Mouse (Mus musculus) limb, embryonic 11.5 days (tissue): ENCODE data around the gene Fam187b. TPM values are rescaled to one million over a fixed set of nuclear protein-coding genes. Genes with fewer than 3 reads are reported as not detected.
"Not testable (repeated sequence)": the region's sequence is repeated elsewhere in the genome, so short reads cannot be mapped to it uniquely, and the experiment has no call there.

Source experiments
- ATAC-seq: fragments of 200-750 bp; cut with Nextera tagmentation; 2 replicates; pipeline ENCODE4 v1.8.0; 2017; ENCODE audit warnings: low read depth; ENCODE audit not compliant: insufficient number of reproducible peaks, low FRiP score, low TSS enrichment
- DNase-seq: peaks from one replicate; pipeline ENCODE4 v3.0.0-alpha.2; 2015; ENCODE audit warnings: low spot score
- H3K27ac ChIP-seq: fragments of 300-500 bp; sonication (generic); replicated peaks from 2 replicates; pipeline ENCODE4 v1.5.1; 2014; ENCODE audit warnings: low read depth, mild to moderate bottlenecking, low read length
- H3K27me3 ChIP-seq: fragments of 300-500 bp; sonication (generic); 2 replicates; pipeline ENCODE4 v1.6.1; 2014; ENCODE audit warnings: mild to moderate bottlenecking, low read length, mixed read lengths; ENCODE audit not compliant: control insufficient read depth, insufficient read depth
- H3K36me3 ChIP-seq: fragments of 300-500 bp; sonication (generic); 2 replicates; pipeline ENCODE4 v1.6.1; 2014; ENCODE audit warnings: mild to moderate bottlenecking, low read length, moderate library complexity, mixed read lengths; ENCODE audit not compliant: control insufficient read depth, insufficient read depth
- H3K4me1 ChIP-seq: fragments of 300-500 bp; sonication (generic); 2 replicates; pipeline ENCODE4 v1.6.1; 2014; ENCODE audit warnings: low read length, mixed read lengths; ENCODE audit not compliant: control insufficient read depth, insufficient read depth
- H3K4me2 ChIP-seq: fragments of 300-500 bp; sonication (generic); 2 replicates; pipeline ENCODE4 v1.6.1; 2014; ENCODE audit warnings: low read depth, mild to moderate bottlenecking, moderate library complexity; ENCODE audit not compliant: severe bottlenecking
- H3K4me3 ChIP-seq: fragments of 300-500 bp; sonication (generic); 2 replicates; pipeline ENCODE4 v1.5.1; 2014; ENCODE audit warnings: low read depth, low read length
- H3K9ac ChIP-seq: fragments of 300-500 bp; sonication (generic); 2 replicates; pipeline ENCODE4 v1.6.1; 2014; ENCODE audit warnings: mild to moderate bottlenecking, low read length
- H3K9me3 ChIP-seq: fragments of 300-500 bp; sonication (generic); 2 replicates; pipeline ENCODE4 v1.6.1; 2016; ENCODE audit warnings: low read length; ENCODE audit not compliant: control insufficient read depth
- WGBS: fragments of 180-500 bp; shearing (Covaris S2); extraction: QIAGEN DNeasy Blood & Tissue Kit; methylation state at CpG from one replicate; pipeline ENCODE4 v1.1.7; 2014; 5-methylcytosine and 5-hydroxymethylcytosine counted together
- polyA plus RNA-seq: library from polyadenylated mRNA; unstranded; fragments of >200 nt; fragmentation: Nextera tagmentation; extraction: Ambion mirVana; gene quantifications from 2 replicates; pipeline ENCODE4 v1.2.1, GENCODE M21; 2014

The Fam187b gene
- polyA plus RNA-seq, 1 experiment from 2014 or later: 1.2 TPM

DNA sequence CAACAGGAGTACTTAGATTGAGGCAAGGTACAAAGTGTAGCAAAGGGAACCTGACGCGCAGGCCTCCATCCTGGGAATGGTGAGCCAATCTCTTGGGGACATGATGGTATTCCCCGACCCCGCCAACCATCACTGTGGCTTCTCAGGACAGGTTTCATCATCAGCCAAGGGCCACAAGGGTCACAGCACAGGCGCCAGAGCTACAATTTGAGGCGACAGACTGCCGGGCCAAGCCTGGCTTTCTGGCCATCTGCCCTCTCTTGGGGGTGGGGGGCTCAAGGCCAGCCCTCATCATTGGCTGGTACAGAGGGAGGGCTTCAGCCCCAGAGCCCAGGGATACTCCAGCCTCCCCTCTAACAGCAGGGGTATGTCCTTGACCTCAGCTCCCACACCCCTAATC is 28.1 kb upstream of the Fam187b start:
- H3K4me3 ChIP-seq, H3K36me3 ChIP-seq, H3K4me2 ChIP-seq, H3K9me3 ChIP-seq, H3K27me3 ChIP-seq, DNase-seq, H3K4me1 ChIP-seq, H3K9ac ChIP-seq, H3K27ac ChIP-seq, ATAC-seq: not testable (repeated sequence)
- WGBS: 92% methylated on average over 7 of the region's 7 CpGs

GRCm38 (mm10) chr7:30945876-30946275 is 27.7 kb upstream of the Fam187b start:
- Histone ChIP-seq H3K9me3 (no peaks in the 10 kb centered on the region), H3K4me1 (no peaks in the 10 kb centered on the region), H3K4me3 (no peak overlapping the region), H3K27ac (no peak overlapping the region), H3K4me2 (no peak overlapping the region), H3K36me3 (peaks cover 7% of the 10 kb centered on the region; the same call in 1 of the 2 replicates), H3K27me3 (no peaks in the 10 kb centered on the region), H3K9ac (no peak overlapping the region)
- DNase-seq (no peak), ATAC-seq (no peak)
- WGBS: 94% methylated on average over 7 of the region's 7 CpGs

DNA sequence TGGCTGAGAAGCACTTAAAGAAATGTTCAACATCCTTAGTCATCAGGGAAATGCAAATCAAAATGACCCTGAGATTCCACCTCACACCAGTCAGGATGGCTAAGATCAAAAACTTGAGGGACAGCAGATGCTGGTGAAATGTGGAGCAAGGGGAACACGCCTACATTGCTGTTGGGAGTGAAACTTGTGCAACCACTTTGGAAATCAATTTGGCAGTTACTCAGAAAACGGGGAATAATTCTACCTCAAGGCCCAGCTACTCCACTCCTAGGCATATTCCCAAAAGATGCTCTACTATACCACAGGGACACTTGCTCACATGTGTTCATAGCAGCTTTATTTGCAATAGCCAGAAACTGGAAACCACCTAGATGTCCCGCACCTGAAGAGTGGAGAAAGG is 23.7 kb upstream of the Fam187b start:
- H3K4me3 ChIP-seq, H3K4me1 ChIP-seq, H3K27me3 ChIP-seq, H3K9me3 ChIP-seq, H3K9ac ChIP-seq, H3K4me2 ChIP-seq, DNase-seq, H3K27ac ChIP-seq, ATAC-seq: not testable (repeated sequence)
- 86% methylated on average over 3 of the region's 3 CpGs for WGBS
- peaks cover 26% of the 10 kb centered on the region for H3K36me3 ChIP-seq

GRCm38 (mm10) chr7:30952441-30953265 is 20.9 kb upstream of the Fam187b start:
- whole genome bisulfite sequencing: 93% methylated on average over 16 of the region's 16 CpGs
- no peak overlapping the region for H3K4me2 ChIP-seq
- no peak overlapping the region for H3K9ac ChIP-seq
- peaks cover 26% of the 10 kb centered on the region for H3K36me3 ChIP-seq
- ATAC-seq (no peak), DNase-seq (no peak)
- no peak overlapping the region for H3K27ac ChIP-seq
- H3K9me3 ChIP-seq: no peaks in the 10 kb centered on the region
- H3K27me3 ChIP-seq: no peaks in the 10 kb centered on the region
- no peak overlapping the region for H3K4me3 ChIP-seq
- no peaks in the 10 kb centered on the region for H3K4me1 ChIP-seq

GRCm38 (mm10) chr7:30953459-30953858 is 20.1 kb upstream of the Fam187b start:
- peaks cover 26% of the 10 kb centered on the region for H3K36me3 ChIP-seq
- H3K4me2 ChIP-seq: no peak overlapping the region
- H3K9me3 ChIP-seq: no peaks in the 10 kb centered on the region
- peaks cover 3% of the 10 kb centered on the region; the same call in 1 of the 2 replicates for H3K4me1 ChIP-seq
- 85% methylated on average over 6 of the region's 6 CpGs for WGBS
- no peak overlapping the region for H3K4me3 ChIP-seq
- no peaks in the 10 kb centered on the region for H3K27me3 ChIP-seq
- ATAC-seq (no peak), DNase-seq (no peak)
- H3K9ac ChIP-seq: no peak overlapping the region
- H3K27ac ChIP-seq: no peak overlapping the region

- H3K27ac ChIP-seq: no peak overlapping the region
- H3K27me3 ChIP-seq: no peaks in the 10 kb centered on the region
- no peaks in the 10 kb centered on the region for H3K9me3 ChIP-seq
- H3K36me3 ChIP-seq: peaks cover 25% of the 10 kb centered on the region
- 91% methylated on average over 3 of the region's 3 CpGs for WGBS
- DNase-seq (no peak), ATAC-seq (no peak)
- no peak overlapping the region for H3K9ac ChIP-seq
- H3K4me3 ChIP-seq: no peak overlapping the region
- no peak overlapping the region for H3K4me2 ChIP-seq
- H3K4me1 ChIP-seq: peaks cover 3% of the 10 kb centered on the region; the same call in 1 of the 2 replicates
These were observed 19.6 kb upstream of the Fam187b start for GRCm38 (mm10) chr7:30954036-30954435.

- ATAC-seq (no peak), DNase-seq (no peak)
- H3K27me3 ChIP-seq: no peaks in the 10 kb centered on the region
- no peak overlapping the region for H3K9ac ChIP-seq
- H3K9me3 ChIP-seq: no peaks in the 10 kb centered on the region
- H3K4me3 ChIP-seq: peak overlapping the region; percentile 83
- H3K4me1 ChIP-seq: peaks cover 3% of the 10 kb centered on the region; the same call in 1 of the 2 replicates
- H3K27ac ChIP-seq: no peak overlapping the region
- 93% methylated on average over 12 of the region's 12 CpGs for WGBS
- peaks cover 22% of the 10 kb centered on the region for H3K36me3 ChIP-seq
- peak overlapping the region; percentile 91; the same call in 1 of the 2 replicates for H3K4me2 ChIP-seq
These were observed 18.5 kb upstream of the Fam187b start for GRCm38 (mm10) chr7:30954971-30955520.

DNA sequence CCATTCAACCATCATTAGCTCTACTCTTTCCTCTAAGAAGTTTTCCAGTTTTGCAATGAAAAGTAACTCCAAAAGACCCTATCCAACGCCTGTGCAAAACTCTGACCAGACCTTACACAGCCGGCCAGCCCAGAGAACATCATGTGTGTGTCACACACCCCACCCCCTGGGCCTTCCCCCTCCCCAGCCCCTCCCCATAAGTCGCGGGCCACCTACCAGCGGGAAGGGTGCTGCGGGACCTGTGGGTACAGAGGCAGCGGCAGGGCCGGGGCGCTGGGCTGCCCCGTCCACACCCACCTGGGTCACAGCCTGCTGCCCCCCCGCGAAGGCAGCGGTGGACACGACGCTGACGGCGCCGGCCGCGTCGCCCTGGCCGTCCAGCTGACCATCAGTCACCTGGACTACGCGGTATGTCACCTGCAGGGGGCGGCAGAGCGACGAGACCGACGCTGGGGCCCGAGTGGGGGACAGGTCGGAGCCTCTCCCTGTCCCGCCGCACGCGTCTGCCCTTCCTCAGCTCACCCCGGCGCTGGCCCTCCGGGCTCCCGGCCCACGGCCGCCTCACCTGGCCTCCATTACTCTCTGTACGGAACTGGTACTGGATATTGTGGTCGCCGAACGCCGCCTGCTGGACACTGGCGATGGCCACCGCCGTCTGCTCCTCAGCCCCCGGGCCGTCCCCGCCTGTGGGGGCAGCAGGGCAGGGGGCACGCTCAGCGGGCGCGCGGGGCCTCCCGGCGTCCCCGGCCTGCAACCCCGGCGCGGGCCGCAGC is 17.8 kb upstream of the Fam187b start:
- Histone ChIP-seq H3K9me3 (no peaks in the 10 kb centered on the region), H3K27me3 (no peaks in the 10 kb centered on the region), H3K4me1 (peaks cover 3% of the 10 kb centered on the region; the same call in 1 of the 2 replicates), H3K27ac (peak overlapping the region; percentile 97), H3K4me2 (peak overlapping the region; percentile 91), H3K9ac (peak overlapping the region; percentile 96), H3K36me3 (peaks cover 20% of the 10 kb centered on the region), H3K4me3 (peak overlapping the region; percentile 83)
- under 1% methylated on average over 49 of the region's 64 CpGs for WGBS
- peak; percentile 68 for ATAC-seq
- DNase-seq: peak; percentile 96
